Mouse (Mus musculus) olfactory bulb, adult 2 months (tissue): ENCODE data around the gene Hacd1. TPM values are rescaled to one million over a fixed set of nuclear protein-coding genes. Genes with fewer than 3 reads are reported as not detected.

Experiments used
- H3K27ac ChIP-seq: fragments of 200-500 bp; 2 replicates; pipeline ENCODE4 v1.5.1; 2012; ENCODE audit warnings: low read depth, low read length; ENCODE audit not compliant: insufficient read depth
- H3K4me1 ChIP-seq: fragments of 200-500 bp; 2 replicates; pipeline ENCODE4 v1.6.1; 2012; ENCODE audit warnings: low read length; ENCODE audit not compliant: control insufficient read depth, insufficient read depth
- H3K4me3 ChIP-seq: fragments of 200-500 bp; 2 replicates; pipeline ENCODE4 v1.5.1; 2012; ENCODE audit warnings: mild to moderate bottlenecking, low read depth, low read length, moderate library complexity; ENCODE audit not compliant: insufficient read depth
- CTCF ChIP-seq: fragments of 200-500 bp; IDR thresholded peaks from 2 replicates; pipeline ENCODE4 v1.5.1; 2012; ENCODE audit warnings: low read depth, mild to moderate bottlenecking, low read length, moderate library complexity; ENCODE audit not compliant: insufficient read depth
- POLR2A ChIP-seq: fragments of 200-500 bp; IDR thresholded peaks from 2 replicates; pipeline ENCODE4 v1.6.1; 2012; ENCODE audit warnings: mild to moderate bottlenecking, low read depth, low read length, moderate library complexity; ENCODE audit not compliant: insufficient read depth
- WGBS: fragments of 180-500 bp; shearing (Covaris S2); methylation state at CpG from one replicate; pipeline ENCODE4 v1.1.7; 2018; 5-methylcytosine and 5-hydroxymethylcytosine counted together
- polyA plus RNA-seq: library from polyadenylated mRNA; stranded (reverse); fragments of >200 nt; gene quantifications from 2 replicates; pipeline ENCODE4 v1.2.4, GENCODE M21; 2012; ENCODE audit warnings: low replicate concordance; ENCODE audit not compliant: missing spikeins, insufficient read depth, insufficient read length

Hacd1 gene
- polyA plus RNA-seq, 1 experiment: not detected

DNA sequence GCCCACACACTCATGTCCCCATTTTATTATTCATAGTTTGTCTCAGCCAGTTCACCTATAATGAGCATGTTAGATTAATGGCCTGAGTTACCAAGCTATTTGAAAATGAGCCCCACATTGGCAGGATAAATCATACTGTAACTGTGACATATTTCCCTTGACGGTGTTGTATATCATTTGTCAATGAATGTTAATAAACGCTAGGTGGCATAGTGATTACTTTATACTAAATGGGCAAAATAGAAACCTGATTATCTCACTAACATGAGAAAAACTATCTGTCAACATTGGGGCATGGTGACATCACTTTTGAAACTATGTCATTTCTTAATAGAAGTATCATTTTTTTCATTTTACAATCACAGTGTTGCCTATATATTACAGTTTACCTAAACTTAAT, 198.5 kb downstream of the Hacd1 start:
- TF ChIP-seq CTCF: no peak
- no peak for TF ChIP-seq POLR2A
- WGBS: 68% methylated on average over 2 of the region's 2 CpGs
- Histone ChIP-seq H3K27ac (no peak overlapping the region), H3K4me1 (no peaks in the 10 kb centered on the region), H3K4me3 (no peak overlapping the region)

DNA sequence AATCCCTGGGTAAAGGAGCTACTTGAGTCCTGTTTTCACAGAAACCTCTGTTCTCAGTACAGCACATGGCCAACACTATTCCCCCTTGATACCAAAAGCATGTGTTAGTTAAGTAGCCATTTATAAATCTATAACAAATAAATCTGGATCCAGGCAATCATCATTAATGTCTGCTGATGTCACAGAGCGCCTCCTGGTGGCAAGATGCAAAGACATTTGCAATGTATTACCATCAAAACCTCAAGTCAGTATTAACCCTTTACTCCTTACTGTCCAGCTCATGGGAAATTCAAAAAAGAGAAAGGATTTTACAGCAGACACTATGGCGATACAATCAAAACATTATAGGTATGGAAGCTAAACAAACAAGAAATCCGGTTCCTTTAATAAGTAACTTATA, 200.4 kb downstream of the Hacd1 start:
- Histone ChIP-seq H3K27ac (no peak overlapping the region), H3K4me3 (no peak overlapping the region), H3K4me1 (no peaks in the 10 kb centered on the region)
- TF ChIP-seq CTCF: no peak
- no peak for TF ChIP-seq POLR2A
- 66% methylated on average over 3 of the region's 3 CpGs for WGBS

DNA sequence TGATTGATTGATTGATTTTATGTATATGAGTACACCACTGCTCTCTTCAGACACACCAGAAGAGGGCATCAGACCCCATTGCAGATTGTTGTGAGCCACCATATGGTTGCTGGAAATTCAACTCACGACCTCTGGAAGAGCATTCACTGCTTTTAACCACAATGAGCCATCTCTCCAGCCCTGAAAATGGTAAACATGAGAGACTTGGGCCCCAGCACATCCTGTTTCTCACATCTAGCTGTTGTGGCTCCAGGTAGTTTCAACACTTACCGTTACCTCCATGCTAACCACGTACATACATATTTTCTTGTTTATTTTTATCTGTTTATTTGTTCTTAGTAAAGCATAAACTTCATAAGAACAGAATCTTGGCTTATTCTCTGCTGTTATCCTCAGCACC, 219.6 kb downstream of the Hacd1 start:
- Histone ChIP-seq H3K4me3 (no peak overlapping the region), H3K4me1 (no peaks in the 10 kb centered on the region), H3K27ac (no peak overlapping the region)
- TF ChIP-seq POLR2A (no peak), CTCF (no peak)
- WGBS: 79% methylated on average over 3 of the region's 3 CpGs

DNA sequence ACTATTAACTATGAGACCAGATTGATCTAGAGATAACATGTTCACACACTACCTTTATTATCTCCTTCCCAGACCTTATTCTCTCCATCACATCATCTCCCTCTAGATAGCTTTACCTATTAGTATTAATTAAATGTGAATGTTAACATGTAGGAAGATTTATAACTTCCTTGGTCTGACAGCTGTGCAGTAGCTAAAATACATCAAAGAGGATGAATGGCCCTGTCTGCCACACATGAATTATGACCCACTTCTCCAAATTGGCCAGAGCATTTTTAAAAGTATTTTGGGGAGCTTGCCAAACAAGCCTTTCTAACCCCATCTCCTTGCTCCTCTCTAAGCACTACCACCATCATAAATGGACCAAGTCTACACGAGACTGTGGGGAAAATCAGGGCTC, 220.9 kb downstream of the Hacd1 start:
- WGBS: 80% methylated on average over 1 of the region's 1 CpGs
- Histone ChIP-seq H3K4me1 (no peaks in the 10 kb centered on the region), H3K4me3 (no peak overlapping the region), H3K27ac (no peak overlapping the region)
- TF ChIP-seq CTCF (no peak), POLR2A (no peak)

DNA sequence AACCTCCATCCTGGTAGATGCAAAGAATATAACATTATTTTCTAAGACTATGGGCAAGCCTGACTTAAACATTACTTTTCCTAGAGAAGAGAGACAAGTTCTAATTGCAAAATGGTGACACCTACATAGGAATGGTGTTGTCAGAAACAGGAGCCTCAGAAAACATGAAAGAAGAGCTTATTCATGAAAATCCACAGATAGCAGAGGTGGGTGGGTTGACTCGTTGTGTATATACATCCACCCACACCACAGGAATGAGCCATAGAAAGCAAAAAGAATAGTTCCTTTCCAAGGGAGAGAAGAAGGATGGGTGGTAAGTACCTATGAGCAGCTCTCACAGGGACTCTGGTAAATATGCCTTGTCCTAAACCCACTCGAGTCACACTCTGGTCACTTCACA, 239.3 kb downstream of the Hacd1 start:
- no peaks in the 10 kb centered on the region for H3K4me1 ChIP-seq
- WGBS: 75% methylated on average over 2 of the region's 2 CpGs
- H3K4me3 ChIP-seq: no peak overlapping the region
- no peak overlapping the region for H3K27ac ChIP-seq
- no peak for TF ChIP-seq POLR2A

DNA sequence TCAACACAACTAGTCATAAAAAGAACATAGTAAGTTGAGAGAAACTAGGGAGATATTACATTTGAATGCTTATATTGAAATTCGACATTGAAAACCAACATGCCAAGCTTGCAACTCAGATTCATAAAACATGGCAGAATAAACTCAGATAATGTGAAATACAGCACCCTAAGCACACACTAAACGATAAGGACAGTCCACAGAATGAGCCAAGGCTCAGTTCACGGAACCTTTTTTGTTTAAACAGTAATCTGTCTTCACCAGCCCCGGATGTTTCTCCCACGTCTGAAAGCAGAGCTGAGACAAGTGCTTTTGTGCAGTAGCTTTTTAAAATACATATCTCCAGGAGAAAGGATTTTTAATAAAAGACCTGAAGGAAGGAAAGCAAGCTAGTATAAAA, 247.3 kb downstream of the Hacd1 start:
- WGBS: 55% methylated on average over 5 of the region's 5 CpGs
- TF ChIP-seq CTCF (no peak), POLR2A (no peak)
- no peak overlapping the region for H3K4me3 ChIP-seq
- H3K4me1 ChIP-seq: no peaks in the 10 kb centered on the region
- no peak overlapping the region for H3K27ac ChIP-seq

DNA sequence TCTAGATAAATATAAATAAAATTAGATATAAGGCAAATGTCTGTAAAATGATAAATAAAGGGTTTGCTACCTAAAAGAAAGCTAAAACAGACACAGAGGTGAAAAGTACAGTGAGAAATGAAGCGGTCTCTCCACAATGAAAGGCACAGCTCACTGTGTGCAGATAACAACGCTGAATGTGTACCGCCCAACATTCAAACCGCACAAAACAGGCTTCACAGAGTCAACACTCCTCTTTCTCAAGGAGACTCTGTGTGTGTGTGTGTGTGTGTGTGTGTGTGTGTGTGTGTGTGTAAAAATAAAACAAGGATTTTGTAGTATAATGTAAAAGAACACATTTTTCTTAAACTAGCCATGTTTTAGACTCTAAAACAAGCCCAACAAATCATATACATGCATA, 247.9 kb downstream of the Hacd1 start:
- Histone ChIP-seq H3K4me1 (no peaks in the 10 kb centered on the region), H3K27ac (no peak overlapping the region), H3K4me3 (no peak overlapping the region)
- TF ChIP-seq CTCF: no peak
- TF ChIP-seq POLR2A: no peak
- WGBS: 47% methylated on average over 4 of the region's 4 CpGs

DNA sequence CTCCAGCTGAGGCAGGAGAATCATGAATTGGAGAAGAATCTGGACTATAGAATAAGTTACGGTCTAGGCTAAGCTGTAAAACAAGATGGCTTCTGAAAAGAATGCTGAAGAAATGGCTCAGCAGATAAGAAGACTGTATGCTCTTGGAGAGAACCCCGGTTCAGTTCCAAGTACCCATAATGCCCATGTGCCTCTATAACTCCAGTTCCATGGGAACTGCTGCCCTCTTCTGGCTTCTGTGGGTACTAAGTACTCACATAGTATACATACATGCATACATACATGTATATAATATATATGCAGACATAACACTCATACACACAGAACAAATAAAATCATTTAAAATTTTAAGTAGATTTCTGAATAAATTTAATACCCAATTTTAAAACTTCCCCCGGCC, 249.8 kb downstream of the Hacd1 start:
- H3K4me3 ChIP-seq: no peak overlapping the region
- no peak for TF ChIP-seq CTCF
- no peak for TF ChIP-seq POLR2A
- WGBS: 95% methylated on average over 3 of the region's 3 CpGs
- no peak overlapping the region for H3K27ac ChIP-seq
- no peaks in the 10 kb centered on the region for H3K4me1 ChIP-seq

DNA sequence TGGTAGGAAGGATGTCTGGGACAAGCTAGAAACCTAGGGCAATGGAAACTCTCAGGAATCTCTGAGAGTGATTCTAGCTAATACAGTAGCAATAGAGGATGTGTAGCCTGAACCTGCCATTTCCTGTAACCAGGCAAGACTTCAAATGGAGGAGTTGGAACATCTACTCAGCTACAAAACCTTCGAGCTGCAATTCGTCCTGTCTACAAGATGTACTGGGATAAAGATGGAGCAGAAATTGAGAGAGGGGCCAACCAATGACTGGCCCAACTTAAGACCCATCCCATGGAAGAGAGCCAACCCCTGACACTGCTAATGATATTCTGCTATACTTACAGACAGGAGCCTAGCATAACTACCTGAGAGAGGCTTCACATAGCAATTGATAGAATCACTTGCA, 255.3 kb downstream of the Hacd1 start:
- WGBS: 95% methylated on average over 2 of the region's 2 CpGs
- H3K4me3 ChIP-seq: no peak overlapping the region

More for the DNA sequence above, 255.3 kb downstream of the Hacd1 start:
- H3K27ac ChIP-seq: no peak overlapping the region
- TF ChIP-seq CTCF: no peak
- no peaks in the 10 kb centered on the region for H3K4me1 ChIP-seq

Other genes with a start within 250 kb of the Hacd1 start
- gene Stam, start 18.0 kb upstream of the Hacd1 start, polyA plus RNA-seq: not detected in 2 replicates
- gene Tmem236, start 118.4 kb upstream of the Hacd1 start, polyA plus RNA-seq: not detected in 2 replicates
- not detected in 2 replicates for gene Mrc1, start 173.3 kb upstream of the Hacd1 start, polyA plus RNA-seq